Mouse (Mus musculus) bone marrow macrophage, adult 2 months (primary cell): ENCODE data around the gene Nanos3. TPM values are rescaled to one million over a fixed set of nuclear protein-coding genes. Genes with fewer than 3 reads are reported as not detected.

Experiments
- H3K27ac ChIP-seq: 2 replicates; pipeline ENCODE4 v1.5.1; 2012; ENCODE audit warnings: low read depth, low read length; ENCODE audit not compliant: insufficient read depth
- H3K4me1 ChIP-seq: 2 replicates; pipeline ENCODE4 v1.6.1; 2012; ENCODE audit warnings: low read length; ENCODE audit not compliant: control insufficient read depth, insufficient read depth
- H3K4me3 ChIP-seq: 2 replicates; pipeline ENCODE4 v1.5.1; 2012; ENCODE audit warnings: mild to moderate bottlenecking, low read length, moderate library complexity; ENCODE audit not compliant: insufficient read depth
- CTCF ChIP-seq: IDR thresholded peaks from 2 replicates; pipeline ENCODE4 v1.5.1; 2012; ENCODE audit warnings: low read depth, mild to moderate bottlenecking, low read length, moderate library complexity
- POLR2A ChIP-seq: IDR thresholded peaks from 2 replicates; pipeline ENCODE4 v1.6.1; 2012; ENCODE audit warnings: mild to moderate bottlenecking, low read depth, low read length, borderline replicate concordance
- polyA plus RNA-seq: library from polyadenylated mRNA; stranded (reverse); fragments of >200 nt; gene quantifications from 2 replicates; pipeline ENCODE4 v1.2.4, GENCODE M21; 2012; ENCODE audit not compliant: missing spikeins, insufficient read depth, insufficient read length

Nanos3 gene
- polyA plus RNA-seq, 1 experiment: not detected

- Histone ChIP-seq H3K27ac (no peak overlapping the region), H3K4me1 (no peaks in the 10 kb centered on the region), H3K4me3 (no peak overlapping the region)
- TF ChIP-seq CTCF (no peak), POLR2A (no peak)
Observed at GRCm38 (mm10) chr8:84132225-84132624, 52.8 kb downstream of the Nanos3 start.

DNA sequence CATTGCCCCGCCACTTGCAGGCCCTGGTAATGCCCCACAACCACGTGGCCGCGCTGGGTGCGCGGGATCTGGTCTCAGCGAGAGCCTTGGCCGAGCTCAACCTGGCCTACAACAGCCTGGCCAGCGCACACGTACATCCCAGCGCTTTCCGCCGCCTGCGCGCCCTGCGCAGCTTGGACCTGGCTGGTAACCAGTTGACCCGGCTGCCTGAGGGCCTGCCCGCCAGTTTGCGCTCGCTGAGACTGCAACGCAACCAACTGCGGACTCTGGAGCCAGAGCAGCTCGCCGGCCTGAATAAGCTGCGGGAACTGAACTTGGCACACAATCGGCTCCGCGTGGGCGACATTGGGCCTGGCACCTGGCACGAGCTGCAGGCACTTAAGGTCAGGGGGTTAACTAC is 54.2 kb downstream of the Nanos3 start:
- Histone ChIP-seq H3K4me3 (no peak overlapping the region), H3K4me1 (no peaks in the 10 kb centered on the region), H3K27ac (no peak overlapping the region)
- TF ChIP-seq POLR2A: no peak
- TF ChIP-seq CTCF: no peak

DNA sequence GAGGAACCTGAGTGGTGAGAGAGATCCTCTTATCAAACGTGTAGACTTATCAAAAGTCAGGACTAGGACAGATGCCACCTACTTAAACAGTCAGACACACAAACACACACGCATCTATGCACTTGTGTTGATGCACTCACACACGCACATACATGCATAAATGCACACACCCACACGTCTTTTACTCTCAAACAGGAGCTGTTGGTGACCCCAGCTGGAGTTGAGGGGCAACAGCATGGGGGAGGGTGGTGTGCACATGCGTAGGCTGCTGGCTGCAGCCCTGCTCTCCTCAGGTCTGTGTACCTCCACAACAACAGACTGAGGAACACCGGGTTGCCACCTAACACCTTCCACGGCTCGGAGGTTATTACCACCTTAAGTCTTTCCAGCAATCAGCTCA is 56.7 kb downstream of the Nanos3 start:
- H3K4me3 ChIP-seq: no peak overlapping the region
- H3K4me1 ChIP-seq: no peaks in the 10 kb centered on the region
- no peak overlapping the region for H3K27ac ChIP-seq
- TF ChIP-seq POLR2A (no peak), CTCF (no peak)

- Histone ChIP-seq H3K27ac (no peak overlapping the region), H3K4me3 (no peak overlapping the region), H3K4me1 (no peaks in the 10 kb centered on the region)
- no peak for TF ChIP-seq CTCF
- no peak for TF ChIP-seq POLR2A
Observed at GRCm38 (mm10) chr8:84127202-84127901, 57.7 kb downstream of the Nanos3 start.

- H3K4me3 ChIP-seq: no peak overlapping the region
- no peak overlapping the region for H3K27ac ChIP-seq
Observed at GRCm38 (mm10) chr8:84126742-84127141, 58.3 kb downstream of the Nanos3 start.

GRCm38 (mm10) chr8:84125656-84126055 is 59.4 kb downstream of the Nanos3 start, which contains the start of gene Podnl1:
TSS of gene Podnl1 (plus strand) at chr8:84125989.
- TF ChIP-seq CTCF (no peak), POLR2A (no peak)
- no peaks in the 10 kb centered on the region for H3K4me1 ChIP-seq
- no peak within 1 kb of the TSS for H3K4me3 ChIP-seq
- H3K27ac ChIP-seq: no peak within 1 kb of the TSS

More at GRCm38 (mm10) chr8:84126742-84127141, 58.3 kb downstream of the Nanos3 start:
- no peak for TF ChIP-seq CTCF
- no peak for TF ChIP-seq POLR2A
- no peaks in the 10 kb centered on the region for H3K4me1 ChIP-seq

Other genes with a start within 250 kb of the Nanos3 start
- gene Gm10644, start 230.0 kb downstream of the Nanos3 start, polyA plus RNA-seq: 0.98 and 1.3 TPM in 2 replicates
- gene Asf1b, start 229.7 kb downstream of the Nanos3 start, polyA plus RNA-seq: 41.3 and 42.9 TPM in 2 replicates
- gene Prkaca, start 212.2 kb downstream of the Nanos3 start, polyA plus RNA-seq: 73.1 and 81.8 TPM in 2 replicates
- gene Samd1, start 187.5 kb downstream of the Nanos3 start, polyA plus RNA-seq: 70.3 and 82.9 TPM in 2 replicates
- 0.56 TPM in 1 of 2 replicates, not detected in the other for gene 1700067K01Rik, start 183.7 kb downstream of the Nanos3 start, polyA plus RNA-seq
- 2.4 and 2.8 TPM in 2 replicates for gene 2210011C24Rik, start 173.0 kb downstream of the Nanos3 start, polyA plus RNA-seq
- not detected in 2 replicates for gene Palm3, start 163.7 kb downstream of the Nanos3 start, polyA plus RNA-seq
- 0.68 and 1.7 TPM in 2 replicates for gene Il27ra, start 142.6 kb downstream of the Nanos3 start, polyA plus RNA-seq
- not detected in 2 replicates for gene Rln3, start 140.2 kb downstream of the Nanos3 start, polyA plus RNA-seq
- gene Gm10643, start 120.1 kb downstream of the Nanos3 start, polyA plus RNA-seq: 0.58 and 1.0 TPM in 2 replicates
- 17.2 TPM in 2 replicates for gene Rfx1, start 118.4 kb downstream of the Nanos3 start, polyA plus RNA-seq
- gene Dcaf15, start 80.4 kb downstream of the Nanos3 start, polyA plus RNA-seq: 17.2 and 23.7 TPM in 2 replicates
- 0.39 and 0.74 TPM in 2 replicates for gene Podnl1, start 59.2 kb downstream of the Nanos3 start, polyA plus RNA-seq
- 23.6 and 28.8 TPM in 2 replicates for gene Cc2d1a, start 37.3 kb downstream of the Nanos3 start, polyA plus RNA-seq
- gene 4930432K21Rik, start 37.2 kb downstream of the Nanos3 start, polyA plus RNA-seq: 0.49 and 1.2 TPM in 2 replicates
- 9.4 and 10.9 TPM in 2 replicates for gene Zswim4, start 51.8 kb upstream of the Nanos3 start, polyA plus RNA-seq
- 164 and 172 TPM in 2 replicates for gene D8Ertd738e, start 64.5 kb upstream of the Nanos3 start, polyA plus RNA-seq
- 10.0 and 11.6 TPM in 2 replicates for gene Mri1, start 72.1 kb upstream of the Nanos3 start, polyA plus RNA-seq
- gene Ccdc130, start 85.2 kb upstream of the Nanos3 start, polyA plus RNA-seq: 22.8 and 27.3 TPM in 2 replicates
- gene Cacna1a, start 203.2 kb upstream of the Nanos3 start, polyA plus RNA-seq: 8.9 and 10.3 TPM in 2 replicates